Mouse (Mus musculus) embryonic facial prominence, embryonic 15.5 days (tissue): ENCODE measurements around the gene Prkch. TPM values are rescaled to one million over a fixed set of nuclear protein-coding genes. Genes with fewer than 3 reads are reported as not detected.
A peak's percentile ranks its signal among the peaks of the same experiment; 100 is the strongest.
"Not testable (repeated sequence)": the region's sequence is repeated elsewhere in the genome, so short reads cannot be mapped to it uniquely, and the experiment has no call there.

ENCODE experiments used
- ATAC-seq: fragments of 200-750 bp; cut with Nextera tagmentation; 2 replicates; pipeline ENCODE4 v1.8.0; 2017; ENCODE audit warnings: low read depth, moderate TSS enrichment; ENCODE audit not compliant: insufficient number of reproducible peaks, low FRiP score, low TSS enrichment
- H3K27ac ChIP-seq: fragments of 300-500 bp; sonication (generic); replicated peaks from 2 replicates; pipeline ENCODE4 v1.5.1; 2015; ENCODE audit warnings: mild to moderate bottlenecking, inconsistent platforms
- H3K27me3 ChIP-seq: fragments of 300-500 bp; sonication (generic); 2 replicates; pipeline ENCODE4 v1.6.1; 2015; ENCODE audit warnings: inconsistent platforms
- H3K36me3 ChIP-seq: fragments of 300-500 bp; sonication (generic); 2 replicates; pipeline ENCODE4 v1.6.1; 2015; ENCODE audit warnings: mild to moderate bottlenecking, inconsistent platforms
- H3K4me1 ChIP-seq: fragments of 300-500 bp; sonication (generic); 2 replicates; pipeline ENCODE4 v1.6.1; 2015; ENCODE audit warnings: inconsistent platforms
- H3K4me2 ChIP-seq: fragments of 300-500 bp; sonication (generic); replicated peaks from 2 replicates; pipeline ENCODE4 v1.6.1; 2015; ENCODE audit warnings: mild to moderate bottlenecking, inconsistent platforms
- H3K4me3 ChIP-seq: fragments of 300-500 bp; sonication (generic); replicated peaks from 2 replicates; pipeline ENCODE4 v1.5.1; 2015; ENCODE audit warnings: mild to moderate bottlenecking, inconsistent platforms
- H3K9ac ChIP-seq: fragments of 300-500 bp; sonication (generic); 2 replicates; pipeline ENCODE4 v1.6.1; 2015; ENCODE audit warnings: inconsistent platforms
- H3K9me3 ChIP-seq: fragments of 300-500 bp; sonication (generic); replicated peaks from 2 replicates; pipeline ENCODE4 v1.6.1; 2016; ENCODE audit warnings: inconsistent platforms
- WGBS: fragments of 180-500 bp; shearing (Covaris S2); methylation state at CpG from one replicate; pipeline ENCODE4 v1.1.7; 2015; 5-methylcytosine and 5-hydroxymethylcytosine counted together
- polyA plus RNA-seq: library from polyadenylated mRNA; unstranded; fragments of >200 nt; fragmentation: Nextera tagmentation; extraction: Ambion mirVana; gene quantifications from 2 replicates; pipeline ENCODE4 v1.2.1, GENCODE M21; 2015

Prkch gene
- polyA plus RNA-seq, 1 experiment from 2014 or later: 21.0 TPM

DNA sequence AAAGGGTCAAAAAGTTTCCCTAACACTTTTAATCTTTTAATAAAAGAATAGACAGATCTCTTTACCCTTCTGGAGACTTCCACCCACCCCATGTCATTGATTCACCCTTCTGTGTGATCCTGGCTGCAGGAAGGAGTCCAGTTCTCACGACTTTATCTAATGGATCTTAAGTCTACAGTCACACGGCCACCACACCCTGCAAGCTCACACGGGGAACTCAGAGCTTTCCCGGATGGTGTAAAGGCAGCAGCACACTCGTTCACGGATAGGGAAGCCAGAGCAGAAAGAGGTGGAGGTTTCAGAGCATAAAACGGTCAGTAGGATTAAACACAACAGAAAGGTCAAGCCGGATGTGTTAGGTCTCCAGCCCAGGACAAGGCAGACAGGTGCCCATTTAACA, 36.3 kb upstream of the Prkch start:
- ATAC-seq: no peak
- WGBS: 74% methylated on average over 8 of the region's 8 CpGs
- no peak overlapping the region for H3K4me3 ChIP-seq
- H3K4me1 ChIP-seq: peaks cover 20% of the 10 kb centered on the region
- H3K27ac ChIP-seq: no peak overlapping the region
- no peak overlapping the region for H3K4me2 ChIP-seq
- H3K27me3 ChIP-seq: peaks cover 27% of the 10 kb centered on the region
- no peak overlapping the region for H3K9ac ChIP-seq
- H3K9me3 ChIP-seq: no peaks in the 10 kb centered on the region
- H3K36me3 ChIP-seq: no peaks in the 10 kb centered on the region

DNA sequence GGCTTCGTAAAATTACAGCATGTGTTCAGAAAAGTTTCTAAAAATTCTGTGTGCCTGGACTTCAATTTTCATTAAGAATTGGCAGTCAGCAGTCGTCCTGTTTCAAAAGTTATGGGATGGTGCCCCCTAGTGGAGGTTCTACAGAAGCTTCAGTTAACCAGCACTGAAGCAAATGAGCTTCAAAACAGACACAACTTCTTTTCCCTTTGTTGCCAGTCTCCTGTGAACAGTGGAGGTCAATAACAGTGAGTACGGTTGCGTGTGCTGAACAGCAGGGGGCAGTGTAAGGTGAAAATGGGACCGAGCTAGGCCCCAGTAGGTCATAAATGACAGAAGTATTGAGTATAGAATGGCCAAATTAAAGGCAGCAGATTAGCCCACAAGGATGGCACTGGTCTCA, 30.4 kb upstream of the Prkch start:
- no peaks in the 10 kb centered on the region for H3K36me3 ChIP-seq
- peak; percentile 53; the same call in 1 of the 2 replicates for ATAC-seq
- H3K4me3 ChIP-seq: no peak overlapping the region
- H3K27ac ChIP-seq: no peak overlapping the region
- H3K9me3 ChIP-seq: no peaks in the 10 kb centered on the region
- no peaks in the 10 kb centered on the region for H3K4me1 ChIP-seq
- H3K4me2 ChIP-seq: no peak overlapping the region
- H3K9ac ChIP-seq: no peak overlapping the region
- 1% methylated on average over 5 of the region's 5 CpGs for WGBS
- H3K27me3 ChIP-seq: no peaks in the 10 kb centered on the region

DNA sequence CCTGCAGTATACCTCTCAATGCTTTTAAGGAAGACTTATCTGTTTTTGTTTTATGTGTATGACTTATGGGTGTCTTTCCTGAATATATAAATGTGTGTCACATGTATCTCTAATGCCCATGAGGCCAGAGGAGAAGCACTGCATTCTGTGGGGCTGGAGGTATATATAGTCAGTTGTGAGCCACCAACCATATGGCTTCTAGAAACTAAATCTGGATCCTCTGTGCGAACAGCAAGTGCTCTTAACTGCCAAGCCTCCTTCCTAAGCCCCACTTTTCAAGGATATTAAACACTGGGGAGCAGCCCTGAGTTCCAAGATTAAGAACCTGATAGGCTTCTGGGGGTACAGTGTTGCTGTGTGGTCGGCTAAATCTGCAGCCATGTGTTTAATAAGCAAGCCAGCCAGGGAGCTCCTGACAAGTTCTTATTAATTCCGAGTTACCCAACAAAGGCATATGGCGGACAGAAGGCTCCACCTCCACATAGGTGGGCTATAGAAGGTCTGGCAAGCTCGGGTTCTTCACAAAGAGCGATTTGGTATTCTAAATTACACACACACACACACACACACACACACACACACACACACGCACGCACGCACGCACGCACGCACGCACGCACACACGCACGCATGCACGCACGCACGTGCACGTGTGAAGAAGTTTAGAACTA, 25.9 kb upstream of the Prkch start:
- no peaks in the 10 kb centered on the region for H3K4me1 ChIP-seq
- H3K4me2 ChIP-seq: no peak overlapping the region
- 88% methylated on average over 20 of the region's 20 CpGs for WGBS
- no peaks in the 10 kb centered on the region for H3K27me3 ChIP-seq
- H3K9ac ChIP-seq: no peak overlapping the region
- H3K27ac ChIP-seq: no peak overlapping the region
- H3K36me3 ChIP-seq: no peaks in the 10 kb centered on the region
- ATAC-seq: no peak
- no peak overlapping the region for H3K4me3 ChIP-seq
- no peaks in the 10 kb centered on the region for H3K9me3 ChIP-seq

DNA sequence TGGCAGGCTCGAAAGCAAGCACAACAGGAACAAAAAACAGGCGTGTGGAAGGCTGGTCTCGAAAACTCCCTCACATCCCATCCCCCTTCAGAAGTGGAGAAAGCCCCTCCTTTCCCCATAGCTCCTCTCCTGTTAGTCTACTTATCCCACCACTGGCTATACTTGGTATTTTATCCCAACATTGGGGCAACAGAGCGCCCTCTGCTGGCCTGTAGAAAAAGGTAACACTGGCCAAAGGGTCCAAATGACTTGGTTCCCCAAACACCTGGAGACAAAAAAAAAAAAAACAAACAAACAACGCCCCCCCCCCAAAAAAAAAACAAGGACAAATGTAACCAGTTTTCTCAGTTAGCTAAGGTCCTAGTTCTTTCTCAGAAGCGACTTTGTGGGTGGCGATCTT, 24.5 kb upstream of the Prkch start:
- H3K4me1 ChIP-seq: 0 out of 2 replicates have a peak, but pooled peaks cover 2% of the 10 kb centered on the region
- H3K4me3 ChIP-seq: no peak overlapping the region
- no peaks in the 10 kb centered on the region for H3K27me3 ChIP-seq
- H3K4me2 ChIP-seq: no peak overlapping the region
- H3K9me3 ChIP-seq: no peaks in the 10 kb centered on the region
- no peak overlapping the region for H3K9ac ChIP-seq
- H3K27ac ChIP-seq: no peak overlapping the region
- ATAC-seq: no peak
- H3K36me3 ChIP-seq: no peaks in the 10 kb centered on the region
- 51% methylated on average over 7 of the region's 7 CpGs for WGBS

DNA sequence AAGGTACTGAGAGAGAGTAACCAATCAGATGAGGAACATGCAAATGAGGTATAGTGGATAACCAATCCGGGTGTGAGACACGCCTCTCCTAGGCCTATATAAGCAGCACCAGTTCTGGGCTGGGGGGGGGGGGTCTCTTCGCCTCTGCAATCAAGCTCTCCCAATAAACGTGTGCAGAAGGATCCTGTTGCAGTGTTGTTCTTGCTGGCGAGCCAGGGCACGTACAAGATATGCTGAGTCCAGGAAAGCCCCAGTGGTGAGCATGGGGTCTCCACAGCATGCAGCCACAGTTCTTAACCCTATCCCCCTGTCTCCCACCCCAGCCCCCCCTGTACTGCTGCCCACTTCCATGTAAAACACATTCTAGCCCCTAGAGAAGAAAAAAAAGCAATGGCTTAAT, 21.5 kb upstream of the Prkch start:
- H3K4me1 ChIP-seq, H3K27me3 ChIP-seq, H3K9ac ChIP-seq, H3K4me2 ChIP-seq, H3K27ac ChIP-seq, H3K9me3 ChIP-seq, H3K4me3 ChIP-seq, H3K36me3 ChIP-seq, ATAC-seq: not testable (repeated sequence)
- WGBS: 65% methylated on average over 6 of the region's 6 CpGs

DNA sequence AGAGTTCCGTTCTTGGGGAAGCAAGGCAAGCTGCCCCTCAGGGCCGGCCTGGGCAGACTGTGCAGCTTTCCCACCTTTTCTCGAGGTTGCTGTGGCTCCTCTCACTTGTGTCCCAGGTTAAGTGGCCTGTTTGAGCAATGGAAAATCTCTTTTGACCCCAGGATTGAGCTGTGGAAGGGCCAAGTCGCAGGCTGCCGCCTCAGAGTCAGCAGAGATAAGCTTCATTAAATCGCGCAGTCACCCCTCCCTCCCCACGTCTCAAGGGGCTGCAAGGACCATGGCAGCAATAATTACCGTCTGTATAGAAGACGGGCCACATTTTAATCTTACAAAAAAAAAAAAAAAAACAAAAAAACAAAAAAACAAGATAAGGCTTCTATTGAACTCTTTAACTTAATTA, 20.4 kb upstream of the Prkch start:
- Histone ChIP-seq H3K4me2 (no peak overlapping the region), H3K9me3 (no peaks in the 10 kb centered on the region), H3K4me1 (0 out of 2 replicates have a peak, but pooled peaks cover 4% of the 10 kb centered on the region), H3K9ac (no peak overlapping the region), H3K27ac (no peak overlapping the region), H3K36me3 (no peaks in the 10 kb centered on the region), H3K4me3 (no peak overlapping the region), H3K27me3 (no peaks in the 10 kb centered on the region)
- ATAC-seq: no peak
- WGBS: 10% methylated on average over 10 of the region's 10 CpGs

DNA sequence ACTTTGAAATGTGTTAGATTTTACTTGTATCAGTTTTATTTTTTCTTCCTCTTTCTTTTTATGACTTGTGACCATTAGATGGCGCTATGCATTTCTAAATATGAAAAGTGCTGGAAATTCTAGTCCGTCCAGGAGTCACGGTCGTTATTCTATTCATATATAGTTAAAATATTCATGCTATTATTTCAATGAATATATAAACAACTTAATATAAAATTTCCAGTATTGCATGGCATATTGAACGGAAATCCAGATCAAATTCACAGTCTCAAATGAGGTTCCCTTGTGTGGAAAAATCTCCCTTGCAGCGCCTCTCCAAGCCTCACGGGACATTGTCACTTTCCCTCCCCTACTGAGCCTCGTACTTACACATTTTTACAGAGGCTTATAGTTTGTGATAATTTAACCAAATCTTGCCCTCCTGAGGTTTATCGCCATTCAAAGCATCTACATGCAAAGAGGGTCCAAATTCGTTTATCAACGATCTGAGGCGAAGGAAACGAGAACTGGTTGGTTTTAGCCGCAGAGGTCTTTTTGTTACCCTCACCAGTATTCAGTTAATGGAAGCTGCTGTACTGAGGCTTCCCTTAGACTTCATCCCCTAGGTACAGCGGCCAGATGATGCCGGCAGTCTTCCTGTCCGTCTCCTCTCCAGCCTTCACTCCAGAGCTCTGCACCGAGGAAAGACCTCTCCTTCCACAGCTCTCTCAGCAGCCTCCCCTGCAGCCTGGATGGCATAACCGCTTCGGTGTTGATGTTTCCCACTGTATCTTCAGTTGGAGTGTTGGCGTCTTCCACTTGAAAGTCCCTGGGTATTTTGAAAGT, 19.6 kb upstream of the Prkch start:
- Histone ChIP-seq H3K36me3 (no peaks in the 10 kb centered on the region), H3K9me3 (no peaks in the 10 kb centered on the region), H3K4me1 (0 out of 2 replicates have a peak, but pooled peaks cover 4% of the 10 kb centered on the region), H3K4me2 (peak overlapping the region; percentile 61), H3K4me3 (peak overlapping the region; percentile 36), H3K27me3 (no peaks in the 10 kb centered on the region), H3K9ac (no peak overlapping the region), H3K27ac (no peak overlapping the region)
- ATAC-seq: no peak
- WGBS: 15% methylated on average over 21 of the region's 21 CpGs

DNA sequence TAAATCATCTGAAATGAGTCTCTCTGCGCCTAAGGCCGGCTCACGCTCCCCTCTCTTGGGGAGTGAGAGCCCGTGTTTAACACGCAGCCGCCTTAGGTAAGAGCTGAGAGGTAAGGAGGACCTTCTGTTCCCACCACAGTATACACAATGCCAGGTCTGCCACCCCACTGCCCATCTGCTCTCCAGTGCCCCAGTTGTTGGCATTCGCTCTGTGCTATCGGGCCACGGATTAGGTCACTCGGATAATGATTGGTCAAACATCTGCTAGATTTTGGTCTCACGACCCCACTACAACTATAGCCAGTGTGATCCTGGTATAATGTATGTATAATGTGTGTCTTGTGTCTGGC, 19.0 kb upstream of the Prkch start:
- no peak overlapping the region for H3K27ac ChIP-seq
- H3K36me3 ChIP-seq: no peaks in the 10 kb centered on the region
- peak overlapping the region; percentile 61 for H3K4me2 ChIP-seq
- 0 out of 2 replicates have a peak, but pooled peaks cover 4% of the 10 kb centered on the region for H3K4me1 ChIP-seq
- 61% methylated on average over 11 of the region's 11 CpGs for WGBS
- H3K9ac ChIP-seq: no peak overlapping the region
- H3K27me3 ChIP-seq: no peaks in the 10 kb centered on the region
- no peak for ATAC-seq
- no peaks in the 10 kb centered on the region for H3K9me3 ChIP-seq
- peak overlapping the region; percentile 36 for H3K4me3 ChIP-seq

DNA sequence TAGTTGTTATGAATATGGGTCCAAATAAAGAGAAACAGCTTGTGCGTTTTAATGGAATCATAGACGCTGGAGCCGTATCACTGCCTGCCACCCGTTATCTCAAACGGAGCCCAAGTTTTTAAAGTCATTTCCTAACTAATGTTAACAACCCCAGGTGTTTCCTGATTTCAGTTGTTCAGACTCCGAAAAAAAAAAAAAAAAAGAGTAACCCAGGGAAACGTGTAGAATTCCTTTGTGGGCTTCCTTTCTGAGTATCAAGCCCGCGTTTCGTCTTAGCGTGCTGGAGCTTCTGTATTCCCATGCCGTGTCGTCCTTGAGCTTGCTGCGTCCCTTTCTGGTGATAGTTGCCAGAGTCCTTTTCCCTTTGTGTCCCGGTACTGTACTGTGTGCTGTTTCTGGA, 10.0 kb upstream of the Prkch start:
- Histone ChIP-seq H3K4me2 (no peak overlapping the region), H3K27me3 (no peaks in the 10 kb centered on the region), H3K36me3 (no peaks in the 10 kb centered on the region), H3K4me1 (no peaks in the 10 kb centered on the region), H3K9me3 (no peaks in the 10 kb centered on the region), H3K9ac (no peak overlapping the region), H3K4me3 (no peak overlapping the region), H3K27ac (no peak overlapping the region)
- no peak for ATAC-seq
- WGBS: 67% methylated on average over 15 of the region's 15 CpGs

DNA sequence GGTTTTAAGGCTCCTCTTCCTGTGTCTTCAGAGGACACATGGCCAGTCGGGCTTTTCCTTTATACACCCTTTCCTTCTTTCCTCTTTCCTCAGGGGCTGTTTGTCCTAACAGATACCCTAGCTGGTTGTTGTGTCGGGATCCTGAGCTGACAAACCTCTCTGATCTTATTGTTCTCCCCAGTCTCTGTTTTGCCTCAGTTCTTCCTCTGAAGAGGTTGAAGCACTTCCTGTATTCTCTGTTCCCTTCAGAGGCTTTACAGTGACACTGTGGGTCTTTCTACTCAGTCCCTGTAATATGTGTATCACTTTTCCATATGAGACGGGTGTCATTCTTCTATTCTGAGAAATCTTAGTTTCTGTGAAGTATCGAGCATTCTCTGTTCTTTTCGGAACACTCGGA, 6.5 kb upstream of the Prkch start:
- H3K27me3 ChIP-seq: no peaks in the 10 kb centered on the region
- H3K4me3 ChIP-seq: no peak overlapping the region
- WGBS: 62% methylated on average over 6 of the region's 6 CpGs
- H3K36me3 ChIP-seq: no peaks in the 10 kb centered on the region
- H3K4me2 ChIP-seq: no peak overlapping the region
- no peak overlapping the region for H3K27ac ChIP-seq
- H3K9ac ChIP-seq: no peak overlapping the region
- no peaks in the 10 kb centered on the region for H3K4me1 ChIP-seq
- H3K9me3 ChIP-seq: no peaks in the 10 kb centered on the region
- ATAC-seq: no peak

DNA sequence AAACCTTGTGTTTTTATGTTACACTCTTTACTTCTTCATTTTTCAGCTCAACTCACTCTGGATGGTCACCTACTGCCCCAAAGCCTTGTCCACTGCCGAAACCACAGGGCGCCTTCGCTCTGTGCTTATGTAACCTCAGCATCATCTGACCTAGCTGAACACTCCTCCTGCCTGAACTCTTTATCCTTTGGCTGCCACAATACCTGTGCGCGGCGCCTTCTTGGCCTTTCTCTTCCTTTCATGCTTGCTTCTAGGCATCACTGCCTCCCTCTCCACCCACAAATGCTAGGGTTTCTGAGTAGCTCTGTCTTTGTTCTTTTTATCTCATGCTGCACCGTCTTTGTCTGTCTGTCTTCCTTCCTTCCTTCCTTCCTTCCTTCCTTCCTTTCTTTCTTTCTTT, 3.8 kb upstream of the Prkch start:
- no peak for ATAC-seq
- Histone ChIP-seq H3K9ac (no peak overlapping the region), H3K36me3 (no peaks in the 10 kb centered on the region), H3K4me3 (no peak overlapping the region), H3K9me3 (no peaks in the 10 kb centered on the region), H3K27me3 (no peaks in the 10 kb centered on the region), H3K27ac (no peak overlapping the region), H3K4me2 (no peak overlapping the region), H3K4me1 (peaks cover 13% of the 10 kb centered on the region)
- 83% methylated on average over 7 of the region's 7 CpGs for WGBS
